Mouse (Mus musculus) midbrain, postnatal 0 days (tissue): ENCODE results near the gene Sapcd1. TPM values are rescaled to one million over a fixed set of nuclear protein-coding genes. Genes with fewer than 3 reads are reported as not detected.

ENCODE experiments used
- ATAC-seq: fragments of 200-750 bp; cut with Nextera tagmentation; 2 replicates; pipeline ENCODE4 v1.8.0; 2017; ENCODE audit warnings: moderate number of reproducible peaks, mild to moderate bottlenecking, moderate TSS enrichment, moderate library complexity; ENCODE audit not compliant: low FRiP score
- DNase-seq: peaks from one replicate; pipeline ENCODE4 v3.0.0-alpha.2; 2015; ENCODE audit warnings: low spot score
- H3K27ac ChIP-seq: fragments of 300-500 bp; sonication (generic); 2 replicates; pipeline ENCODE4 v1.5.1; 2014; ENCODE audit warnings: low read depth, mild to moderate bottlenecking, low read length, mixed read lengths
- H3K27me3 ChIP-seq: fragments of 300-500 bp; sonication (generic); 2 replicates; pipeline ENCODE4 v1.6.1; 2014; ENCODE audit warnings: low read length, control low read depth, mixed read lengths; ENCODE audit not compliant: insufficient read depth
- H3K36me3 ChIP-seq: fragments of 300-500 bp; sonication (generic); 2 replicates; pipeline ENCODE4 v1.6.1; 2014; ENCODE audit warnings: low read length, control low read depth, mixed read lengths; ENCODE audit not compliant: insufficient read depth
- H3K4me1 ChIP-seq: fragments of 300-500 bp; sonication (generic); 2 replicates; pipeline ENCODE4 v1.6.1; 2014; ENCODE audit warnings: mild to moderate bottlenecking, control low read depth, antibody characterized with exemption, low read length, mixed read lengths; ENCODE audit not compliant: insufficient read depth
- H3K4me2 ChIP-seq: fragments of 300-500 bp; sonication (generic); 2 replicates; pipeline ENCODE4 v1.6.1; 2014; ENCODE audit warnings: low read depth, mild to moderate bottlenecking, low read length, mixed read lengths; ENCODE audit not compliant: poor library complexity, severe bottlenecking
- H3K4me3 ChIP-seq: fragments of 300-500 bp; sonication (generic); 2 replicates; pipeline ENCODE4 v1.5.1; 2014; ENCODE audit warnings: low read depth, mild to moderate bottlenecking, low read length, moderate library complexity
- H3K9ac ChIP-seq: fragments of 300-500 bp; sonication (generic); replicated peaks from 2 replicates; pipeline ENCODE4 v1.6.1; 2014; ENCODE audit warnings: mild to moderate bottlenecking, low read length, moderate library complexity, mixed read lengths; ENCODE audit not compliant: poor library complexity, severe bottlenecking
- H3K9me3 ChIP-seq: fragments of 300-500 bp; sonication (generic); 2 replicates; pipeline ENCODE4 v1.6.1; 2016; ENCODE audit warnings: low read length, control low read depth
- CTCF ChIP-seq: IDR thresholded peaks from 2 replicates; pipeline ENCODE4 v1.5.1; 2016; ENCODE audit warnings: antibody characterized with exemption, mild to moderate bottlenecking
- WGBS: fragments of 180-500 bp; shearing (Covaris S2); extraction: QIAGEN DNeasy Blood & Tissue Kit; methylation state at CpG from one replicate; pipeline ENCODE4 v1.1.7; 2014; 5-methylcytosine and 5-hydroxymethylcytosine counted together
- polyA plus RNA-seq: library from polyadenylated mRNA; unstranded; fragments of >200 nt; fragmentation: Nextera tagmentation; extraction: Ambion mirVana; gene quantifications from 2 replicates; pipeline ENCODE4 v1.2.1, GENCODE M21; 2015
- total RNA-seq: library from RNA; depleted of rRNA; stranded (reverse); fragments of >200 nt; gene quantifications from 2 replicates; pipeline ENCODE4 v1.2.3, GENCODE M21; 2014

The Sapcd1 gene
- total and polyA plus RNA-seq, 2 experiments from 2014 or later = 1.5 TPM; not detected in 1

DNA sequence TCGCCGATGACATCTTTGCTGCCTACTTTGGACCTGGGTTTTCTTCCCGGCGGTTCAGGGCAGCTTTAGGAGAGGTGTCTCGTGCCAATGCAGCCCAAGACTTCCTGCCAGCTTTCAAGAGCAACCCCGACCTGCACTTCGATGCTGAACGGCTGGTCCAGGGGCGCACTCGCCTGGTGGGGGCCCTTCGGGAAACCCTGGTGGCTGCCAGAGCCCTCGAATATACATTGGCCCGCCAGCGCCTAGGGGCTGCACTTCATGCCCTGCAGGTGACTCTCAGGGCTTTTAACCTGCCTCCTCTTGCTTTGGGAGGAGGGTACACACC, 10.1 kb downstream of the Sapcd1 start:
- DNase-seq (no peak), ATAC-seq (no peak)
- no peak overlapping the region for H3K27ac ChIP-seq
- H3K9ac ChIP-seq = no peak overlapping the region
- no peak for TF ChIP-seq CTCF
- H3K9me3 ChIP-seq = no peaks in the 10 kb centered on the region
- 72% methylated on average over 14 of the region's 14 CpGs for WGBS
- no peak overlapping the region for H3K4me3 ChIP-seq
- no peaks in the 10 kb centered on the region for H3K27me3 ChIP-seq
- H3K36me3 ChIP-seq = peaks cover 37% of the 10 kb centered on the region
- H3K4me1 ChIP-seq = no peaks in the 10 kb centered on the region
- no peak overlapping the region for H3K4me2 ChIP-seq

DNA sequence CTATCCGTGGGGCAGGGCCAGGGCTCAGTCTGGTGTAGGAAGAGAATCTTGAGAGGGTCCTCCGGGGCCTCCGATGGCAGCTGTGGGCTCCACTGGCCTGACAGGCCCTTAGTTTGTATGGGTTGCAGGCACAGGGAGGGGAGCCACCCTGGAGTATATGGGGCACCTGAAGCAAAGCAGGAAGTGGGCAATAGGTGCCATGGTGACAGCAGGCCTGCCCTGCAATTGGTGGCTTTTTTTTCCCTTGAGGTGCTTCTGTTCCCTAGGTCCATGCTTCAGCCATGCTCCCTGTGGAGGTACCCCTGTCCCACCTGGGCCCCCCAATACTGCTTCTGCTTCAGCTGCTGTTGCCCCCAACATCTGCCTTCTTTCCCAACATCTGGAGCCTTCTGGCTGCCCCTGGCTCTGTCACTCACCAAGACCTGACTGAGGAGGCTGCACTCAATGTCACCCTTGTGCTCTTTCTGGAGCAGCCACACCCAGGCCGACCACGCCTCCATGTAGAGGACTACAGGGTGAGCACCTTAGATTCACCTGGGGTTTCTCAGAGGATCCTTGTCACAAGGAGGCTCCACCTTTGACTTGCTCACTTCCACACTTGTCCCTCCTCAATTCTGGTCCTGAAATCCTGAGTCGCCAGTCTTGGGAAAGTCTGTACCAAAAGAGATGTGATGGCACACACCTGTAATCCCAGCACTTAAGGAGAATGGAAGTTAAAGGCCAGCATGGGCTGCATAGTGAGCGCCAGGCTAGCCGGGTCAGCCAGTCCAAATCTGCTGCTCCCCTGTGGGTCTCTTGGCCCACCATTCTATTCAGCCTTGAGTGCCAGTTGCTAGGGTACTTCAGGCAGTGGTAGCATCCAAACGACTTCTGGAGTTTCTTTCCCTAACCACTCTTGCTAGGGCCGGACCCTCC, 10.8 kb downstream of the Sapcd1 start:
- Histone ChIP-seq H3K36me3 (peaks cover 43% of the 10 kb centered on the region), H3K4me3 (no peak overlapping the region), H3K9me3 (no peaks in the 10 kb centered on the region), H3K27ac (no peak overlapping the region), H3K4me1 (no peaks in the 10 kb centered on the region), H3K27me3 (no peaks in the 10 kb centered on the region), H3K4me2 (no peak overlapping the region), H3K9ac (no peak overlapping the region)
- 82% methylated on average over 10 of the region's 10 CpGs for WGBS
- no peak for DNase-seq
- TF ChIP-seq CTCF = no peak
- ATAC-seq = no peak

DNA sequence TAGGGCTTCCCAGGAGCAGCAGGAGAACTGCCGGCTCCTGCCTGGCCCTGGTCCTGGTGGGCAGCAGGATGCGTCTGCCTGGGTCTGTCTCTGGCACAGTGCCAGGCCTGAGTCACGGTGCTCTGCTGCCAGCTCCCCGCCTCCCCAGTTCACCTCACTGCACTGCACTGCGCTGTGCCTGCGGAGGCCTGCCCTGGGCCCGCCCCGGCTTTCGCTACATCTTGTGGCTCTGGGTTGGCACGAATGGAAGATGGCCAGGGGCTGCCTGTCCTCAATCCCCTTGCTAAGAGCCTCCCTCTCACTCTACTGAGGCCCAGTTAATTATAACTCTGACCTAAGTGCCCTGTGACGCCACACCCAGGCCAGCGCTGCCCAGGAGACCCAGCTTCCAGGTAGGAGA, 11.4 kb downstream of the Sapcd1 start, which contains the start of gene Vwa7:
Vwa7 (plus strand) TSS at position 204 of the 400 bp plus-strand sequence.
- Histone ChIP-seq H3K9me3 (no peaks in the 10 kb centered on the region), H3K36me3 (peaks cover 50% of the 10 kb centered on the region), H3K4me3 (no peak within 1 kb of the TSS), H3K9ac (no peak within 1 kb of the TSS), H3K4me2 (no peak within 1 kb of the TSS), H3K27ac (no peak within 1 kb of the TSS), H3K4me1 (no peaks in the 10 kb centered on the region), H3K27me3 (no peaks in the 10 kb centered on the region)
- no peak for TF ChIP-seq CTCF
- ATAC-seq (peak; percentile 25; the same call in 1 of the 2 replicates), DNase-seq (peak; percentile 72)
- WGBS = 50% methylated on average over 12 of the region's 12 CpGs

DNA sequence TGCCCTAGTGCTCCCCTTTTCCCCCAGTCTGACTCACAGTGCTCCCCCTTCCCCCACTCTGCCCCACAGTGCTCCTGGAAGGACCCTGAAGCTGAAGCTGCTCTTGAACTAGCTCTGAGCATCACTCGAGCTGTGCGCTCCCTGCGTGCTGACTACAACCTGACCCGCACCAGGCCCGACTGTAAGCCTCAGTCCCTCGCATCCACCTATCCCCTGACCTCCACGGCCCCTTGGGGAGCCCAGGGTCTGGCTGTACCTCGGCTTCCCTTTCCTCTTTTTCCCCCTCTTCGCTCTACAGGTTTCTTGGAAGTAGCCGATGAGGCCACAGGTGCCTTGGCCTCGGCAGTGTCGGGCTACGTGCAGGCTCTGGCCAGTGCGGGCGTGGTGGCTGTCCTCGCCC, 12.5 kb downstream of the Sapcd1 start:
- H3K36me3 ChIP-seq = peaks cover 60% of the 10 kb centered on the region
- WGBS = 93% methylated on average over 16 of the region's 16 CpGs

DNA sequence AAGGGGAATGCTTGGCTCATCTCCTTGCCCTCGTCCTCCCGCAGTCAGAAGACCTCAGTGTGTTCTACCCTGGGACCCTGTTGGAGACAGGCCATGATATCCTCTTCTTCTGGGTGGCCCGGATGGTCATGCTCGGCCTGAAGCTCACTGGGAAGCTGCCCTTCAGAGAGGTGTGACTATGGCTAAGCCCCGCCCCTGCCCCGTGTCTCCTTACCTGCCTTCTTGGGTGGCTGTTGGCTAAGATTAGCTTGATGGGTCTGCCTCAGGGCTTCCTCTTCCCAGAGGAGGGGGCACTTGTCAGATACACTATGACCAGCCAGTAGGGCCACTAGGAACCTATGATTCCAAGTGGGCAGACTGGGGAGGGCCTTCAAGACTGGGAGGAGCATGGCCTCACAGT, 14.6 kb downstream of the Sapcd1 start:
- no peak for TF ChIP-seq CTCF
- Histone ChIP-seq H3K27me3 (no peaks in the 10 kb centered on the region), H3K9ac (no peak overlapping the region), H3K4me1 (no peaks in the 10 kb centered on the region), H3K4me3 (no peak overlapping the region), H3K36me3 (peaks cover 72% of the 10 kb centered on the region), H3K9me3 (no peaks in the 10 kb centered on the region), H3K27ac (no peak overlapping the region), H3K4me2 (no peak overlapping the region)
- ATAC-seq (no peak), DNase-seq (no peak)
- WGBS = 86% methylated on average over 6 of the region's 6 CpGs

More for the DNA sequence above, 12.5 kb downstream of the Sapcd1 start:
- H3K9ac ChIP-seq = no peak overlapping the region
- no peaks in the 10 kb centered on the region for H3K27me3 ChIP-seq
- H3K9me3 ChIP-seq = no peaks in the 10 kb centered on the region
- H3K27ac ChIP-seq = no peak overlapping the region
- H3K4me2 ChIP-seq = no peak overlapping the region
- ATAC-seq = no peak
- TF ChIP-seq CTCF = no peak
- H3K4me3 ChIP-seq = no peak overlapping the region
- no peak for DNase-seq
- no peaks in the 10 kb centered on the region for H3K4me1 ChIP-seq

DNA sequence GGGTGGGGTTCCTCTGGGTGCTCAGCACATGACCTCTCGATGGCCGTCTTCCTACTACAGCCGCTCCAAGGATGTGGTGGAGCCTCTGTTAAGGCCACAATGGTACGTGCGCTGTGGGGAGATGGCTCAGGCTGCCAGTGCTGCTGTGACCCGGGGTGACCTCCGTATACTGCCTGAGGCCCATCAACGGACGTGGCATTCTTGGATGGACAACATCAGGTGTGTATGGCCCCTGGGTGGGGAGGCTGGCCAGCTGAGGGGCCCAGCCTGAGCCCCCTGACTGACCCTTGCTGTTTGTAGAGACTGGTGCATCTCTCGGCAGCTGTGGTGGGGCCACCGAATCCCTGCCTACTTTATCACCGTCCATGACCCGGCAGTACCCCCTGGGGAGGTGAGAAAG, 15.4 kb downstream of the Sapcd1 start:
- DNase-seq (no peak), ATAC-seq (no peak)
- Histone ChIP-seq H3K4me2 (no peak overlapping the region), H3K4me3 (no peak overlapping the region), H3K27me3 (no peaks in the 10 kb centered on the region), H3K36me3 (peaks cover 72% of the 10 kb centered on the region), H3K9ac (no peak overlapping the region), H3K27ac (no peak overlapping the region), H3K9me3 (no peaks in the 10 kb centered on the region), H3K4me1 (no peaks in the 10 kb centered on the region)
- TF ChIP-seq CTCF = no peak
- 90% methylated on average over 13 of the region's 13 CpGs for WGBS
